Mouse (Mus musculus): ENCODE measurements around the gene Sirt6. TPM values are rescaled to one million over a fixed set of nuclear protein-coding genes. Genes with fewer than 3 reads are reported as not detected.
"Not testable (repeated sequence)": the region's sequence is repeated elsewhere in the genome, so short reads cannot be mapped to it uniquely, and the experiment has no call there.

The Sirt6 gene
- polyA plus RNA-seq, 1 experiment = 20.8 TPM

DNA sequence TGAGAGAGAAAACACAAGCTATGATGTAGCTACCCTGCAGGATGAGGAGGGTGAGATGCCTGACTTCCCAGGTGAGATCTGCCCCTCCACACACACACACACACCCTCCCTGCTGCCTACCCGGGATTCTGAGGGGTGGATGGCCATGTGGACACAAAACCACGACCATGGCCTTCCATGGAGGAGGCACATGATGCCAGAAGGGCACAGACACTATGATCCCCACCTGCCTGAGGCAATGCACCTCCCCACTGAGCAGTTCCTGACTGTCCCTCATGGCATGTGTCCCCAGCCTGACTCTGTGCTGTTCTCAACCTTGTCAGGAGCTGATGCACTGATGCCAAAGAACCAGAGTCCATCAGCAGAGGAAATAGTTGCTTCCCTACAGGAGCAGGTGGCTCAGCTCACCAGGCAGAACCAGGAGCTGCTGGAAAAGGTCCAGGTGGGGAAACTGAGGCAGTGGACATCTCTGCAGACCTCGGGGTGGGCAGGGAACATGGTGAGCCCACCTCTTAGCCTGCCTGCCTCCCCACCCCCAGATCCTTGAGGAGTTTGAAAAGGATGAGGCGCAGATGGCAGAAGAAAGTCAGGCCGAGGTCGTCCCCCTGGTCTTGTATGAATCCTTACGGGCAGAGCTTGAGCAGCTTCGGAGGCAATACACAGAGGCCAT, 14.5 kb upstream of the Sirt6 start:
- no peak for TF ChIP-seq MYOD1 (IDR thresholded peaks at IDR 0.05; ENCODE audit: control insufficient read depth, insufficient read length, low read depth)
- TF ChIP-seq CEBPB (IDR thresholded peaks at IDR 0.05; ENCODE audit: low read depth) = no peak
- no peak for TF ChIP-seq FOSL1 (IDR thresholded peaks at IDR 0.05; ENCODE audit: insufficient read depth, low read length, poor library complexity, severe bottlenecking)
- TF ChIP-seq CTCF (IDR thresholded peaks at IDR 0.05; ENCODE audit: control insufficient read depth, insufficient read depth, insufficient read length) = no peak
- TF ChIP-seq MYOG (IDR thresholded peaks at IDR 0.05; ENCODE audit: control insufficient read depth, extremely low read depth, insufficient read length) = no peak
- H3K4me3 ChIP-seq (ENCODE audit: insufficient read depth, poor library complexity, severe bottlenecking) = no peak overlapping the region
- no peaks in the 10 kb centered on the region for H3K36me3 ChIP-seq (ENCODE audit: control insufficient read depth, insufficient read depth)
- H3ac ChIP-seq (ENCODE audit: control insufficient read depth, insufficient read length, low read depth) = peak overlapping the region; percentile 9
- H3K79me2 ChIP-seq (ENCODE audit: control insufficient read depth, insufficient read depth) = peaks cover 16% of the 10 kb centered on the region
- H3K79me3 ChIP-seq (ENCODE audit: low read depth) = peaks cover 2% of the 10 kb centered on the region
- peaks cover 3% of the 10 kb centered on the region for H3K27me3 ChIP-seq (ENCODE audit: control insufficient read depth, insufficient read depth, insufficient read length)

- Histone ChIP-seq H3K79me2 (ENCODE audit: control insufficient read depth, insufficient read depth) (peaks cover 16% of the 10 kb centered on the region), H3ac (ENCODE audit: control insufficient read depth, insufficient read length, low read depth) (no peak overlapping the region), H3K79me3 (ENCODE audit: low read depth) (peaks cover 2% of the 10 kb centered on the region), H3K27me3 (ENCODE audit: control insufficient read depth, insufficient read depth, insufficient read length) (peaks cover 3% of the 10 kb centered on the region), H3K36me3 (ENCODE audit: control insufficient read depth, insufficient read depth) (no peaks in the 10 kb centered on the region), H3K4me3 (ENCODE audit: insufficient read depth, poor library complexity, severe bottlenecking) (no peak overlapping the region)
- TF ChIP-seq MAX (IDR thresholded peaks at IDR 0.05) (no peak), MYOG (IDR thresholded peaks at IDR 0.05; ENCODE audit: control insufficient read depth, extremely low read depth, insufficient read length) (no peak), FOSL1 (IDR thresholded peaks at IDR 0.05; ENCODE audit: insufficient read depth, low read length, poor library complexity, severe bottlenecking) (no peak), CEBPB (IDR thresholded peaks at IDR 0.05; ENCODE audit: low read depth) (no peak), USF1 (IDR thresholded peaks at IDR 0.05; ENCODE audit: low read depth) (no peak), MYOD1 (IDR thresholded peaks at IDR 0.05; ENCODE audit: control insufficient read depth, insufficient read length, low read depth) (no peak), CTCF (IDR thresholded peaks at IDR 0.05; ENCODE audit: control insufficient read depth, insufficient read depth, insufficient read length) (no peak)
Observed at GRCm38 (mm10) chr10:81641566-81641965, 14.0 kb upstream of the Sirt6 start.

DNA sequence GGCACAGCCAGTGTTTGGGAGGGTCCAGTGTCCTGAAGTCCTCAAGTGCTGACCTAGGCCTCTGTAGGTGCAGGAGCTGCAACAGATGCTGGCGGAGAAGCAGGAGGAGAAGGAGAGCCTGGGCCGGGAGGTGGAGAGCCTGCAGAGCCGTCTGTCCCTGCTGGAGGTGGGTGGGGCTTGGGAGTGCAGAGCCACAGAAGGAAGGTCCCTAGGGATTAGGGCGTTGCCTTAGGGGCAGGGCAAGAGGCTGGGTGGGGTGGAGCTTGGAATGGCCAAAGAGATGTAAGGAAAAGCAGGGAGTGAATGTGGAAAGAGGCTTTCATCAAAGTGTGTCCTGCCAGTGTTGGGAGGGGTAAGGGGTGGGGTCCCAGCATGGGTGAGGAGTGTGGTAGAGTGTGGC, 13.2 kb upstream of the Sirt6 start:
- H3K4me3 ChIP-seq (ENCODE audit: insufficient read depth, poor library complexity, severe bottlenecking); H3ac ChIP-seq (ENCODE audit: control insufficient read depth, insufficient read length, low read depth); H3K36me3 ChIP-seq (ENCODE audit: control insufficient read depth, insufficient read depth); H3K27me3 ChIP-seq (ENCODE audit: control insufficient read depth, insufficient read depth, insufficient read length); H3K79me3 ChIP-seq (ENCODE audit: low read depth): not testable (repeated sequence)
- peaks cover 16% of the 10 kb centered on the region for H3K79me2 ChIP-seq (ENCODE audit: control insufficient read depth, insufficient read depth)

GRCm38 (mm10) chr10:81638101-81638500, 10.5 kb upstream of the Sirt6 start:
- peaks cover 3% of the 10 kb centered on the region for H3K27me3 ChIP-seq (ENCODE audit: control insufficient read depth, insufficient read depth, insufficient read length)
- H3ac ChIP-seq (ENCODE audit: control insufficient read depth, insufficient read length, low read depth) = no peak overlapping the region
- no peak overlapping the region for H3K4me3 ChIP-seq (ENCODE audit: insufficient read depth, poor library complexity, severe bottlenecking)
- peaks cover 2% of the 10 kb centered on the region for H3K79me3 ChIP-seq (ENCODE audit: low read depth)
- no peaks in the 10 kb centered on the region for H3K36me3 ChIP-seq (ENCODE audit: control insufficient read depth, insufficient read depth)
- H3K79me2 ChIP-seq (ENCODE audit: control insufficient read depth, insufficient read depth) = peaks cover 11% of the 10 kb centered on the region
- TF ChIP-seq CTCF (IDR thresholded peaks at IDR 0.05; ENCODE audit: control insufficient read depth, insufficient read depth, insufficient read length) = no peak

DNA sequence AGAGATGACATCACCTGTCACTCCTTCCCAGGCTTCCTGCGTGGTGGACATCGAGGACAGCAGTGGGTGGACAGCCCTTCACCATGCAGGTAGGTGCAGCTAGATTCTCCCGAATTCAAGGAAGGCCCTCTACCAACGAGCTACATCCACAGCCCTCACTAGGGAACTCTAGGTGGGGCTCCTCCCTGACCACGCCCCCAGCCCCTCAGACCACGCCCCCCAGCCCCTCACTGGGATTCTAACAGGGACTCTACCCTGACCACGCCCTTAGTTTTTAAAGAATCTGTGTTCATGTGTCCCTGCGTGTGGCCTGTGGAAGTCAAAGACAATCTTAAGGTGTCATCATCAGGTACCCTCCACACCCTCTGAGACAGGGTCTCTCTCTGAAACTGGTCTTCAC, 8.7 kb upstream of the Sirt6 start:
- peaks cover 3% of the 10 kb centered on the region for H3K27me3 ChIP-seq (ENCODE audit: control insufficient read depth, insufficient read depth, insufficient read length)
- H3K79me2 ChIP-seq (ENCODE audit: control insufficient read depth, insufficient read depth) = no peaks in the 10 kb centered on the region
- TF ChIP-seq FOSL1 (IDR thresholded peaks at IDR 0.05; ENCODE audit: insufficient read depth, low read length, poor library complexity, severe bottlenecking) (no peak), MAX (IDR thresholded peaks at IDR 0.05) (no peak), MYOD1 (IDR thresholded peaks at IDR 0.05; ENCODE audit: control insufficient read depth, insufficient read length, low read depth) (no peak), CEBPB (IDR thresholded peaks at IDR 0.05; ENCODE audit: low read depth) (no peak), USF1 (IDR thresholded peaks at IDR 0.05; ENCODE audit: low read depth) (no peak), MYOG (IDR thresholded peaks at IDR 0.05; ENCODE audit: control insufficient read depth, extremely low read depth, insufficient read length) (no peak), CTCF (IDR thresholded peaks at IDR 0.05; ENCODE audit: control insufficient read depth, insufficient read depth, insufficient read length) (no peak)
- H3K4me3 ChIP-seq (ENCODE audit: insufficient read depth, poor library complexity, severe bottlenecking) = no peak overlapping the region
- no peak overlapping the region for H3ac ChIP-seq (ENCODE audit: control insufficient read depth, insufficient read length, low read depth)
- H3K79me3 ChIP-seq (ENCODE audit: low read depth) = no peaks in the 10 kb centered on the region
- no peaks in the 10 kb centered on the region for H3K36me3 ChIP-seq (ENCODE audit: control insufficient read depth, insufficient read depth)

DNA sequence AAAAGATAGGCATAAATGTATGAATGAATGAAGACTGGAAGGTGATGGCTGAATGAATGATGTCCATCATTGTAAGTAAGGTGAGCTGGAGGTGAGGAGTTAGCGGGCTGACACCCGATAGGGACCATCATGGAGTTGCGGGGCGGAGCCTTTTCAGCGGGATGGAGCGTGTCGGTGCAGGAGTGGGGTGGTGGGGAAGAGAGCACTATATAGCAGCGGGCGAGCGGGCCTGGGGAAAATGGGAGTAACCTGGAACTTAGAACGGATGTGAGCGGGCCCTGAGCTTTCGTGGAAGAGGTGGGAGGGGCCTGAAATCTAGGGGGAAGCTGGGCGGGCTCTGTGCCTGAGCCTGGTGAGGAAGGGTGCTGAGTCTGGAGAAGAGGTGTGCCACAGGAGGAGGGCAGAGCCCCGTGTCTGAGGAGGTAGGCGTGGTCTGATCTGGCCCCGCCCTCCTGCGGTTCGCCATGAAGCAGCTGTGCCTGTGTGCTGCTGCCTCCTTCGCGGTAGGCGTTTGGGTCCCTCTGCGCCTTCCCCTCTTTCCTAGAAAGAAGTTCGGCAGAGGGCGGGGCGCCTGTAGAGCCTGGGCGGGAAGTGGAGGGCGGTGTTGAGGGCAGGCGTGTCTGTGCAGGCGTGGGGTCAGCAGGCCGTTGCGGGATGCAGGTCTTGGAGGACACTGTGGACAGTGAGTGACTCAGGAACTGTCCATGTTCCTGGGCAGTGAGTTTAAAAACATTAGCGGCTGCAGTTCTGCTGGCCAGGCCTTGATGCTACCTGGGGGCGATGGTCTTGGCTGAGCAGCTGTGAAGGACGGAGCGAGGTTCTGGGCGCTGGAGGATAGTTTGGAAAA, 5.9 kb upstream of the Sirt6 start:
- H3K27me3 ChIP-seq (ENCODE audit: control insufficient read depth, insufficient read depth, insufficient read length) = peaks cover 2% of the 10 kb centered on the region
- H3K79me2 ChIP-seq (ENCODE audit: control insufficient read depth, insufficient read depth) = no peaks in the 10 kb centered on the region
- H3ac ChIP-seq (ENCODE audit: control insufficient read depth, insufficient read length, low read depth) = peak overlapping the region; percentile 0
- peak overlapping the region; percentile 11 for H3K4me3 ChIP-seq (ENCODE audit: insufficient read depth, poor library complexity, severe bottlenecking)
- H3K79me3 ChIP-seq (ENCODE audit: low read depth) = no peaks in the 10 kb centered on the region
- TF ChIP-seq MYOG (IDR thresholded peaks at IDR 0.05; ENCODE audit: control insufficient read depth, extremely low read depth, insufficient read length) (no peak), MYOD1 (IDR thresholded peaks at IDR 0.05; ENCODE audit: control insufficient read depth, insufficient read length, low read depth) (peak; percentile 63), CTCF (IDR thresholded peaks at IDR 0.05; ENCODE audit: control insufficient read depth, insufficient read depth, insufficient read length) (no peak)
- H3K36me3 ChIP-seq (ENCODE audit: control insufficient read depth, insufficient read depth) = no peaks in the 10 kb centered on the region
